Mouse (Mus musculus) gastrocnemius, postnatal 4 days (tissue): ENCODE results near the gene Tent5b. TPM values are rescaled to one million over a fixed set of nuclear protein-coding genes. Genes with fewer than 3 reads are reported as not detected.

Source experiments
- DNase-seq, 2 experiments: peaks; one replicate each; pipeline ENCODE4 v3.0.0; 2021 to 2022; ENCODE audit warnings: low spot score in 2 of 2, mixed read lengths in 2 of 2
- long read RNA-seq, 2 experiments: library from polyadenylated mRNA; stranded (forward); transcript quantifications; one replicate each; pipeline ENCODE4 v2.0.0; 2021
- total RNA-seq, 2 experiments: library from RNA; stranded (reverse); gene quantifications; 2 replicates each; pipeline ENCODE4 v1.2.3; 2021

Tent5b gene
- under 1 TPM; 0.57 to 0.74 TPM for total RNA-seq
- long read RNA-seq, experiment 1, partial matches to known transcripts = 0 of 3 reads
- long read RNA-seq, experiment 1, other reads (novel, unspliced or antisense) = 1 of 3 reads
- long read RNA-seq, experiment 2, partial matches to known transcripts = 0 of 1 reads
- long read RNA-seq, experiment 2, other reads (novel, unspliced or antisense) = 1 of 1 reads

DNA sequence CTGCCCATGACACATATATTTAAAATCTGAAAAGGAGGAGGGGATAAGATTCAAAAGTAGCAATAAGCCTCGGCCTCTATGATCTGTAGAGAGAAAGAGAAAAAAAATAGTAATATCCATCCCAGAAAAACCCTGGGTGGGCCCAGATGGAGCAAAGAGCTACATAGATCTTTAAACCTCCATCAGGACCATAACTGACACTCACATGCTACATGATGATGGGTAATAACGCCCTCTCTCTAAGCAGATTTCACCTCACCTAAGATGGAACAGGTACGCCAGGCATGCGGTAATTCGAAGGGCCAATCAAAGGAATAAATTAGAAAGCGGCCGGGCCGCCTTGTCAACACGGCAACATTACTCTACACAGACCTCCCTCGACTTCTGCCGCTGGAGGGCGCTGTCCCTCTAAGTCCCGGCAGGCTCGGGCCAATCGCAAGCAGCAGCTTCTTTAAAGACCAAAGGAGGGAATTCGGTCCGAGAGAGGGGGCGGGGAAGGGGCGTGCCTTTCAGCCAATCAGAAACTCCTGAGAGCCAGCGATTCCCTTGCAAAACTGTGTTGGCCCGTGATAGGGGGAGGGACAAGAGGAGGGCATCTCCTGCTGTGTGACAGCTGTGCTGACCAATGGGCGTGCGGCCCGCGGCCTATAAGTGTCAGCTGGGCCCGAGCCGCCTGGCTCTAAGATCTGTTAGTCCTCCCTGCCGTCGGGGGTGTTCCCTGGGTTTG is at the start of gene Tent5b:
Gene Tent5b (plus strand): TSS at position 675 of the 727 bp plus-strand sequence.
- DNase-seq = peak; percentile 96 to 99

DNA sequence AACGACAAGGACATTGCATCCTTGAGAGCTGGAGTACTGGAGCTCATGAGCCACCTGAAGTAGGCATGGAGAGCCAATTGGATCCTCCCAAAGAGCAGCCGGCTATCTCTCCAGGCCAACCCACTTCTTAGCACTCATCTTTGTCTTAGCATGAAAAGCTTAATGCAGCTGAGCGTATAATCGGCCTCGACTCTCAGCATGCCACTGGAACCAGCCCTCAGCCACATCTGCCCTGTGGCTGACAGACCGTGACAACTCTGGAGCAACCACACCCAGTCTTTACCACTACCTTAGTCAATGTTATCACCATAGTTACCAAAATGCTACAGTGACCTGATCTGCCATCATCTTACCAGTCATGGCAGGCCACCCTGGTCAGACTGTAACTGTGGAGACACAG is 48.4 kb upstream of the Tent5b start:
- no peak for DNase-seq

DNA sequence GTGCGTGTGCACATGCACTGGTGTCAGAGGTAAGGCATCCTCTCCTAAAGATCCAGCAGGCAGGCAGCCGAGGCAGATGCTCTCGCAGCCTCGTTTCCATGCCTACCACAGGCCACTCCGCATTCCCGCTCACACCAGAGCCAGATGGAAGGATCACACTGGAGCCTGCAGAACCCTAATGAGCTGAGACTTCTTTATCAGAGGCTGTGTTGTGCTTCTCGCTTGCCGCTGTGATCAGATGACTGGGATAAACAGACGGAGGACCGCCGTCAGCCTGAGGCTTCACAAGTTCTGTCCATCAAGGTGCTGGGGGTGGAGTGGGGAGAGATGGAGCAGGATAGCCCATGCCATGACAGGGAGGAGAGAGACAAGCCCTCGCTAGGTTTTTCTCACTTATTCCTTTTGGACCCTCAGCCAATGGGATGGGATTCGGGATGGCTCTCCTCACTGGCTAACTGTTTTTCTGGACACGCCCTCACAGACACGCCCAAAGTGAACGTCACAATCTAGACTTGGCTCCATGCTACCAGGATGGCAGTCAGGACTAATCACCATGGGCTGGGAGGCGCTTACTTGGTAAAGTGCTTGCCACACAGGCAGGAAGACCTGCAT is 47.3 kb upstream of the Tent5b start:
- DNase-seq = no peak

DNA sequence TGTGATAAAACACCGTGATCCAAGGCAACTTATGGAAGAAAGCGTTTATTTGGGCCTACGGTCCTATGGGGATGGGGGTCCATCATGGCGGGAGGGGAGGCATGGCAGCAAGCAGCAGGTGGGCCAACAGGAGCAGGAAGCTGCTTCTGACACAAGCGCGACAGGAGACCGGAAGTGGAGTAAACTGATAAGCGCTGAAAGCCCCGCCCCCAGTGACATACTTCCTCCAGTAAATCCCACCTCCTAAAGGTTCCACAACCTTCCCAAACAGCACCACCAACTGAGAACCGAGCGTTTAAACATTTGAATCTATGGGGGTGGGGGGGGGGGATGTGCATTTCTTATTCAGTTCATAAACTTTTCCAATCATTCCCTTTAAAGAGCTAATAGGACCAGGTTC is 44.0 kb upstream of the Tent5b start:
- no peak for DNase-seq

DNA sequence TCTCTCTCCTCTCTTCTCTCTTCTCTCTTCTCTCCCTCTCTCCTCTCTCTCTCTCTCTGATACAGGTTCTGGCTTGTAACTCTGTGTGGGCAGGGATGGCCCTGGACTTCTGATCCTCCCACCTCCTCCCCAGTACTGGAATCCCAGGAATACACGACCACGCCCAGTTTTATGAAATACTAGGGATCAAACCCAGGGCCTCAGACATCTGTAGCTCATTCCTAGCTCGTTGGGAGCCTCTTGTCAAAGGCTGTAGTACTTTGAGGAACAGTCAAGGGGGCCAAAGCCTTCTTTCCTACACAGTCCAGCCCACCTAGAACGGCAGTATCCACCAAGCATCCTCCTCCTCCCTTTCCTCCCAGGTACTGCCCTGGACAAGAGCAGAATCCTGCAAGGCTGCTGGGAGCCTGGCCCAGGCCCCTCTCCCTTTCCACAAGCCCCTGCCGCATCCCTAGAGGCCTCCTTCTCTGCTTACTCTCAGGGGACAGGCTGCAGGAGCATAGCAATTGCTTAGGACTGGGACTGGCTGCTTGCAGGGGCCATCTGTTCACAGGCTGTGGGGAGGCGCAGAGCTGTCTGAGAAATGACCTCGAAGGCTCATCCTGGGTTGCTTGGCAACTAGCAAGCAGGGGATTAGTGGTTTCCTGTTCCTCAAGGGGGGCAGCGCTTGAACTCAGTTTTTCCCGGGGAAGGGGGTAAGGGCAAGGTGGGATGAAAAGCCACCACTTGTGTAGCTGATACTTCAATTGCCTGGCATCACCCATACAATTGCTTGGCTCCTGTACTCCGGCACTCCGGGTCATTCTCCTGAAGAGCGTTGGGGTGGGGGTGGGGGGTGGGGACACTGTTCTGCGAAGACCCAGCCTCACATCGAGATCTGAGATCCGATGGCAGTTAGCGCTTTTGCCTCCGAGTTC is 40.2 kb upstream of the Tent5b start:
- DNase-seq = no peak

DNA sequence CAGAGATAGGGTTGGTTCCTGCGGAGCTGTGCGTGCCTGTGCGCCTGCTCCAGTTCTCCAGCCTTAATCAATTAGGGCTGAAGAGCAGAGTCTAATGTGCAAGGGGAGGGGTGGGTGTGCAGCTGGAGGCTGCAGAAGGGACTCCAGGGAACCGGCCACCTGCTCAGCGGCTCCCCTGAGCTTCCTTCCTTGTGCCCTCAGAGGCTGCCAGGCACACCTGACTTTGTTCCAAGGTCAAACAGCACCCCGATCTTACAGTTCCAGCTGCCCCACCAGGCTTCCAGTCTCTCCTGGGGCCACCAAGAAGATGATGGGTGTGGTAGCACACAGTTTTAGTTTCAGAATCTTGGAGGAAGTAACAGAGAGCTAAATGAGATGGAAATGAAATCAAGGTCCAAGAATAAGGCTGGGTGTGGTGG is 39.5 kb upstream of the Tent5b start:
- DNase-seq = no peak

DNA sequence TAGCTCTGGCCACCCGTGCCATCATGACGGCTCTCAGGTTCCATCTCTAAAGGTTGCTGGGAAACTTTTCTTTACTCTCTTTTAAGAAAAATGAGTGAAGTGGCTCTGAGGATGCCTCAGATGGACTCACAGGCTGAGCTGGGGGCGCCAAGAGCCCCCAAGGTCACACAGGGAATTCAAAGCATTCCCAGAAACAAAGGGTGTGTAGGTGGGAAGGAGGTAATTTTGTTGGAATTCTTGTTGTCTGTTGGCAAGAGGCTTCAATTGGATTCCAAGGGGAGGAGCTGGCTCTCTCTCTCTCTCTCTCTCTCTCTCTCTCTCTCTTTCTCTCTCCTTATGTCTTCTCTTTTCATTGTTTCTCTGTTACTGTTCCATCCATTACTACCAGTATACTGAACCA is 37.7 kb upstream of the Tent5b start:
- DNase-seq = no peak

DNA sequence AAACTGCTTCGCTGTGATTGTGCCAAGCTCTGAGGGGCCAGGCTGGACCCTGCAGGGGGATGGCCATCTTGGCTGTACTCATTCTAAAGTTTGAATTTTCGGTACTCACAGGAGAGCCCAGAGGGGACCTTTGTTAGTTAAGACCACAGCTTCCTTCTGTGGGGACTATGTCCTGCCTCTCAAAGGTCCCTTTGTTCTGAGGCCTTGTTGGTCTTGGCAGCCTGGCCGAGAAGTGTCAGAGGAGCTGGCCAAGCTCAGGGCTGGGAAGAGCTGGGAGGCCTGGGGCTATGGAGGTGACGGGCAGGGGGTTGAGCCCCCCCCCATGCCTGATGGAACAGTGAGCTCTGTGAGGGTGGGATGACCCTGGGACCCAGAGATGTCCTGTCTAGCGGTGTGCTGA is 36.8 kb upstream of the Tent5b start:
- no peak for DNase-seq

DNA sequence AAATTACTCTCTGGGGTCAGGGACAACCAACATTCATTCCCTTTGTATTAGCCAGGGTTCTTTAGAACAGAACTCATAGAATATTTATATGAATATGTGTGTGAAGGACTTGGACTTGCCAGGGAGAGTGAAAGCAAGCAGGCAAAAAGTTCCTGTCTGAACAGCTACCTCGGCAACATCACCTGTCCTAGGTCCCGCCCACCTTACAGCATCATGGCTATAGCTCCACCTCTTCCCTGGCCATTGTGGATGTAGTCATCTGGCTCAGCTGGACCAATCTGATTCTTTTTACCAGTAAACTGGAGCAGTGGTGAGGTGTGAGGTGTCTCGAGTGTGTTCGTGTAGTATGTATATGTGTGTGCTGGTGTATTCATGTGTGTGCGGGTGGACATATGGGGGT is 34.2 kb upstream of the Tent5b start:
- DNase-seq = no peak

DNA sequence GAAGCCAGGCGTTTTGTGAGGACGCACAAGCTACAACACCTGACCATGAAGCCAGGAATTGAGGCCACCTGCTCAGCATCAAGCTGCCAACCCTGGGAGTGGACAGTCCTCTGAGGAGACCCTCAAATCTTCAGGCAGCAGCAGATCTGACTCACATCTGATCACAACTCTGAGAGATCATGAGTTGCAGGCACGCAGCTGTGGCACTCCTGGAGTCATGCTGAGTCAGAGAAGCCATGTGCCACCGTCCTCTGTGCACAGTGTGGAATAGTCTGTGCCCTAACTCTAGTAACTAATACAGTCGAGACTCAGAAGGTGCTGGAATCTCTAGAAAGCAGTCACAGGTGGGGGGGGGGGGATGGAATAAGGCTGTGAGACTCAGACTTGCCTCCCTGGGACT is 32.6 kb upstream of the Tent5b start:
- no peak for DNase-seq

DNA sequence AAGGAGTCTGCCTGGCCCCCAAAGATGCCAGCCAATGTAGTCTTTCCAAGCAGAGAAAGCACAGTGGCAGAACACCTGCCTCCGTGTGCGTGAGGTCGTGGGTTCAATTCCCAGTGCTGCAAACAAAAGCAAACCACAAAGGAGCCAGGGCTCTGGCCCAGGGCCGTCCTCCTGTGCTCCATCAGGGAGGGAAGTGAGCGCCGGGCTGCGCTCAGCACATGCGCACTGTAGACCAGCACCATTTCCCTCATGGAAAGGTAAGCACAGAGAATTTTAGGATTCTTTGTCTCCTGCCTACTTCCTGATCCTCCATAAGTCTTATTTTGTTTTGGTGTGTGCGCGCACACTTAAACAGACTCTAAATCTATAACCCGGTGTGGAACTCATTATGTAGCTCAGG is 32.0 kb upstream of the Tent5b start:
- DNase-seq = no peak

DNA sequence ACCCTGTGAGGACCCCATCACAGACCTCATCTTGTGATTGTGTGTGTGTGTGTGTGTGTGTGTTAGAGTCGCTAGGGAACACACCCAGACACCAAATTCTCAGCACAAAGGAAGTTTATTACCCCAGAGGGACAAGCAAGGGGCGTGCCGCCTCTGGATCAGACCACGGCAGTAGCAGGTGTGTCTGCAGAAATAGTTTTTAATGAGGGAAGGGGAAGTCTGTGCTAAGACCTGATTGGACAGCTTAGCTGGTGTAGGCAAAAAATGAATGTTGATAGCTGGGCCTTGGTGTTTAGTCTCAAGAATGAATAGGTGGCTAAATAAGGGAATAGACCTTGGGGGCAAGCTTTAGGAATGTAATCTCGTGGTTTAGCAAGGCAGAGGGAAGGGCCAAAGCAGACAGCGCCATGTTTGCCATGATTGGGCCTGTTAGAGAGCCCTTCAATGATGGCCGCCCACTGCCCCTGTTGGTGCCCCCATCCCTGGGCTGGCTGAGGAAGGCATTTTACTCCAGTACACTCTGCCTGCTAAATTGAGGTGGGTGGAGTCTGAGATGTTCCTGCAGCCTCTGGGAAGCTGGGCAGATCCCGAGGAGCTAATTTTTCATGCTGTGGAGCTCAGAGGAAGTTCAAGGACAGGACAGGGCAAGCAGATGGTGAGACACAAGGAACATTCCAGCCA is 31.1 kb upstream of the Tent5b start:
- DNase-seq = no peak

DNA sequence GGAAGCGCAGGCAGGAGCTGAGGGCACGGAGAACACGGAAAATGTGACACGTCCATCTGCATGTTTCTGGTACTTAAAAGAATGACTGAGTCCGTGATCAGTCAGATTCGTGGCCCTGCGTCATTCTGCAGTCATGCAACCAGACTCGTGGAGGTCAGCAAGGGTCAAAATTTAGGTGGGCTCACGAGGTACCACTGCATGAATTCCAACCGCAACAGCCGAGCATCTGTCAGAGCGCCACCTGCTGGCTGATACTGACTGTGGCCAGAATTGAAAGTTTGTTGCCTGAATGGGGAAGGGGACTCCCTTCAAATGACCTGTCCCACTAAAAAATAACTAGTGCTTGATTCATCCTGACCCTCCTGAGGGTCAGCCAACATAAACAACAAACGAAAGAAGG is 30.2 kb upstream of the Tent5b start:
- DNase-seq = peak in 1 of 2 experiments; percentile 31

DNA sequence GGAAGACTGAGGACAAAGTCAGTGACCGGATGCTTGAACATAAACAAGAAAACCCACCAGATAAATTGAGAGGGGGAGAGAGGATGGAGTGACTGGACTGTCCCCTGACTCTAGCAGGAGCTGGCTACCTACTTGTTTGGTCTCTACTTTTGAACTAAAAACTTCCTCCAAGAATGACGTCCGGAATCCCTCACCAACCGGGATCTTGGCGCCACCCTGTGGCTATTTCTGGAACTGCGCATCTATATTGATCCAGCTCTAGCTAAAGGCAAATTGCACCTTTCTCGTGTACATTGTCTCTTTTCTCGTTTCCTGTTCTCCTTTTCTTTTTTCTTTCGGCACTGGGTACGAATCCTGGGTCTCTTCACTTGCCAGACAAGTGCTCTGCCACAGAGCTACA is 28.4 kb upstream of the Tent5b start:
- DNase-seq = peak; percentile 81 to 84

DNA sequence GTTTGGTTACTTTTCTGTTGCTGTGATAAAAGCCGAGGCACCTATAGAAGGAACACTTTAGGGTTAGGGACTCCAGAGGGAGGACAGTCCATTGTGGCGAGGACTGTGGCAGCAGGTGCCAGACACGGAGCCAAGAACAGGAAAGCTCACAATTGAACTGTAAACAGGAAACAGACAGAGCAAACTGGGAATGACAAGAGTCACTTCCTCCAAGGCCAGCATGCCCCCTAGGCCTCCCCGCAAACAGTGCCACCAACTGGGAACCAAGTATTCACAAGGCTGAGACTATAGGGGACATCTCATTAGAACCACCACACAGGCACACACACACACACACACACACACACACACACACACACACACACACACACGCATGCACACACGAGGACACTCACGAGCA is 27.5 kb upstream of the Tent5b start:
- DNase-seq = no peak

DNA sequence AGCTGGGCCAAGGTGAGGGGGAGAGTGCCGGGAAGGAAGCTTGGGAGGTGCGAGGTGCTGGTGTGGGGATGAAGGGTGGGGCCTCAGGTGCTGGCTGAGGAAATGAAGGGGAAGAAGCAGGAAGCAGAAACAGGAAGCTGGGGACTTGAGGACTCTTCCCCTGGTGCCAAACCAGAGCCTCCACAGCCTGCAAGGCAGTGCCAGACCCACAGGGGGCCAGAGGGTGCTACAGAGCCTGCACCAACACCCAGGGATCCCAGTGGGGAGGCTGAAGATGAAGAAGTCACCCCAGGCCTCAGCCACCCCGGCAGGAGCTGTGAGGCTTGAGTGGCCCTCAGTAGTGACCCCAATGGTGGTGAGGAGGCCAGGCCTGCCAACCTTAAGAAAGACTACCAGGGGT is 21.9 kb upstream of the Tent5b start:
- DNase-seq = no peak

DNA sequence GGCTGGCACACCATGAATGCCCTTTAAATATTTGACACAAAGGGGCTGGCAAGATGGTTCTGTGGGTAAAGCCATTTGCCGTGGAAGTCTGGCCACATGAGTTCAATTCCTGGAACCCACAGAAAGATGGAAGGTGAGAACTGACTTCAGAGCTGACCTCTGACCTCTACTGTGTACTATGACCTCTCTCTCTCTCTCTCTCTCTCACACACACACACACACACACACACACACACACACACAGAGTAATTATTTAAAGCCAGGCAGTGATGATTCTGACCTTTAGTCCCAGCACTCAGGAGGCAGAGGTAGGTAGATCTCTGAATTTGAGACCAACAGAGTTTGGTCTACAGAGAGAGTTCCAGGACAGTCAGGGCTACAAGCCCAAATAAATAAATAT is 19.9 kb upstream of the Tent5b start:
- DNase-seq = no peak

DNA sequence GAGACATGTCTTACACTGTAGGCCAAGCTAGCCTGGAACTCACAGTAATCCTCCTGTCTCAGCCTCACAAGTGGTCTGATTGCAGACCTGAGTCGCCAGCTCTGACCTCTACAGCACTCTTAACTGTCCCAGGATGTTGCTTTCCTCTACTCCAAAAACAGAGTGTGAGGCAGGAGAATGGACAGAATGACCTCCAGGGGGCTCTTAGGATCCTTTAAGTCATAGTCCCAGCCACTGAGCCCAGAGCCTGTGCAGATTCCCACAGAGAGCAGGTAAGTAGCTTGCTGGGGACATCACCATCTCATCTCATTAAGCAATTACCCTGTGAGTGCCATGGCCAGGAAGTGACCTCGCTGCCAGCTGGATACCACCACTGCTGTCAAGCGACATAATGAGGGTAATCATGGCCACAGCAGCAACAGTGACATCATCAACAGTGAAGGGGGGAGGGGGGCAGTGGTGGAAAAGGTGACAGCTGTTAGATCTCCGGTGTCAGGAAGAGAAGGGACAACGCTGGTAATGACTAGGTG is 19.1 kb upstream of the Tent5b start:
- no peak for DNase-seq

DNA sequence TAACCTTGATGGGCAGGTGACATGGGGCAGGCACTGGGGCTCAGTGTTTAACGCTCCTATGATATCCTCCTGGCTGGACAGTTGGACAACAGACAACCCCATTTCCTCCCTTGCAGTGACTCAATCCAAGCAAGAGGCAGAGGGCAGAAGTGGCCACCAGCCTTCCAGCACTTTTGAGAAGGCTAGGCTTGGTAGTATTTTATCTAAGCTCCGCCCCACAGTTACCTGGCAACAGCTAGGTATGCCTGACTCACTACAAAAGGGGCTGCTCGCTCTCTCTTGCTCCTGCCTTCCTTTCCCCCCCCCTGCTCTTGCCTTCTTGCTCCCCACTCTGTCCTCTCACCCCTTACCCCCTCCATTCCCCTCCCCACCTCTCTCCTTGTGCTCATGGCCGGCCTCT is 18.6 kb upstream of the Tent5b start:
- DNase-seq = no peak

DNA sequence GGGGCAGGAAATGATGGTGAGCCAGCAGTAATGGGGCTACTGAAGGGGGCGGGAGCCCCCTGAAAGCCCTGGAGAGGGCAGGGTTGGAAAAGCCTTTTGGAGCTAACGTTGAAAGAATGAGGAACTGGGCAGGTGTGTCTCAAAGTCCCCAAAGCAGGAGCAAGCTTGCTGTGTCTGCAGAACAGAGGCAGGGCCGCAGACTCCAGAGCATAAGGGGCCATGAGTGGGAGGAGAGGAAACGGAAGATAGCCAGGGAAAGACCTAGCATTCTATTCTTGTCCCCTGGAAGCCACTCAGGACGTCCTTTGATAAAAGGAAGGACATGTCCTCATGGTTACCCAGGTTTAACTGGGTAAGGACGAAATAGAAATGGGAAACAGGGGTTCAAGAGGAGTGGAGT is 16.7 kb upstream of the Tent5b start:
- no peak for DNase-seq

DNA sequence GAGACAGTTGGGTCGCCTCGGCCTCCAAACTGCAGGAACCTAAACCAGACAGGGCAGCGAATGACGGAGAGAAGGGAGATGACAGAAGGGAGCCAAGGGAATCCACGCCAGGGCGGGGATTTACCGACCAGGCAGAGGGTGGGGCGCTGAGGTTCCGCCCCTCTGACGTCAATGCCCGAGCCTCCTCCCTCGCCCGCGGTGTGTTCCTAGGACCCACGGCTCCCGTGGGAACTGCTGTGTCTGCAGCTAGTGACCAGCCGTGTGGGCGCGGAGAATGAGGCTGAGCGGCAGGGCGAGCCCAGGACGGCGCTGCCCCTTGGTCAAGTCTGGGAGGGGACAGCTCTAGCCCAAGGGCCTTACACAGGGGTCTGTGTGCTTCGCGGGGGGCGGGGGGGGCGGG is 11.9 kb upstream of the Tent5b start:
- DNase-seq = peak; percentile 53 to 73
